Mouse (Mus musculus) liver, embryonic 18 days (tissue): ENCODE results near the gene Tex14. TPM values are rescaled to one million over a fixed set of nuclear protein-coding genes. Genes with fewer than 3 reads are reported as not detected.

Source experiments
- polyA plus RNA-seq: library from polyadenylated mRNA; depleted of rRNA; stranded (reverse); fragments of >200 nt; gene quantifications from 2 replicates; pipeline ENCODE4 v1.2.3, GENCODE M21; 2012; rRNA removed

Gene Tex14
- 0.08 and 0.12 TPM in 2 replicates for polyA plus RNA-seq

DNA sequence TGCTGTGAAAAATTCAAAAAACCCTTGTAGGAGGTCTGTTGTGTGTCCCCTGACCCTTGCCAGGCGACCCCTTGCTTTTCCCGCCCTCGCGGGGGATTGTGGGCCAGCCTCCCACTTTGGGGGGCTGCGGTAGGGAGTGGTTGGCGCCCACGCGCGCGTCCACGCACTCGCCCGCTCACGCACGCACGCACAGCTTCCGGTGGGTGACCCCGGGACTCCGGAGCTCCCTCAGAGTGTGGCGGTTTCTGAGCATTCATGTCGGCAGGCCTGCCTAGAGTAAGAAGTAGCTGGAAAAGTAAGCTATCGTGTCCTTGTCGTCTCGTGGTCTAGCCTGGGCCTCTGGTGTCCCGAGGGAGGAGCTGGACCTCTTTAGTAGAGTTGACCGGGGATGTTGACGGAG lies at the start of gene Tex14, which contains the start of gene Rad51c:
Tex14 (plus strand) TSS at position 190 of the 400 bp plus-strand sequence.
Rad51c (minus strand) TSS at position 79 of the 400 bp plus-strand sequence.

GRCm38 (mm10) chr11:87358331-87359261 lies 46.3 kb upstream of the Tex14 start, which contains the start of gene Ppm1e:
TSS of gene Ppm1e (minus strand) at chr11:87359023.

DNA sequence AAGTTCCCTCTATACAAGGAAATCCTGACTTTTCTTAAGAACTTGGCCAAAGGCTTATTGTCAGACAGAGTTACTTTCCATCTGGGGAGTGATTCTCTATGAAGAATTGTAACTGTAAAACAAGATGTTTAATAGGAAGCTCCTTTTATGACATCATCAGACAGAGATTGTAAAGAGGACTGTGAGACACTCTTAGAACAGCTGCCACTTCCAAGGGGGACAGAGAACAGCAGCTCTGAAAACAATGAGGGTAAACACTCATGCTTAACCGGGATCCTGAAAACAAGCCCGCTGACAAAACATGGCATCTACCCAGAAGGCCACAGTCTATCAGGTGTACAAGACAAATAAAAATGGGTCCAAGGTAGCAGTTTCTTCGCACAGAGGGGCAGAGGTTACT lies 161.6 kb downstream of the Tex14 start, which contains the start of gene Gm11492:
Gm11492 (plus strand) TSS at position 153 of the 400 bp plus-strand sequence.

DNA sequence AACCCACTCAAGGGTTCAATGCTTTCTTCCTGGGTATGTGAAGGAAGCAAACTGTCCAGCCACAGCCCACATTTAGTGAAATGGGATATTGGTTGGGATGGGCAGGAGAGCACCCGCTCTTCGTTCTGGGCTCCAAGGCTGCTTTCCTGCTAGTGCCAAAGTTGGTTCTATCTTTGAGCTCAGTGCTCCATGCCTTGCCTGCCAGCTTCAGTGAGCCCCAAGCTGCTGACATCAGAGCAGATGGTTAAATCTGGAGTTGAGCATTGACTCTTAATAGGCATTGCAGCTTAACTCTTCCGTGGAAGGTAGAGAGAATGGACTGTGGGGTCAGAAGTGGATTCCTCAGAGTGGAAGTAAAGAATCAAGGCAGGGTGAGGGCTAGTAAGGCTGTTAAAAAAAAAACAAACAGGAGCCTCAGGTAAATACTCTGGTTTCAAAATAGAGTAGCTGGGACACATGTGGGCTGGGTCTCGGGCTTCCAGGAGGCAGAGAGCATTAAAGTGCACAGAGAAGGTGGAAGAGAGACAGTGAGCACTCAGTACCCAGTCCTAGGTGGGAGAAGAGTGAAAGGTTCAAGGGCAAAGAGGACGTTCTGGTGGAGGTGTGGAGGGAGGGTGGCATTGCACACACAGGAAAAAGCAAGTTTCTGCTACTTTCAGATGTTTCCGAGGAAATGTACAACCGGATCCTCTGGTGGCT lies 163.5 kb downstream of the Tex14 start, which contains the start of gene Sept4:
Sept4 (plus strand) TSS at position 649 of the 699 bp plus-strand sequence.

GRCm38 (mm10) chr11:87591526-87592353 lies 186.9 kb downstream of the Tex14 start, which contains the start of gene Mtmr4:
TSS of gene Mtmr4 (plus strand) at chr11:87592162.

Other genes with a start within 250 kb of the Tex14 start
- 1.3 and 1.4 TPM in 2 replicates for gene Ppm1e, start 46.0 kb upstream of the Tex14 start, polyA plus RNA-seq
- 2.1 and 2.4 TPM in 2 replicates for gene Rad51c, start 111 bp upstream of the Tex14 start, polyA plus RNA-seq
- not detected in 2 replicates for gene Gm11492, start 161.6 kb downstream of the Tex14 start, polyA plus RNA-seq
- 12.1 and 13.3 TPM in 2 replicates for gene Sept4, start 163.8 kb downstream of the Tex14 start, polyA plus RNA-seq
- gene Mtmr4, start 187.1 kb downstream of the Tex14 start, polyA plus RNA-seq, result 6.6 and 7.2 TPM in 2 replicates
- 0.01 and 0.02 TPM in 2 replicates for gene Hsf5, start 212.1 kb downstream of the Tex14 start, polyA plus RNA-seq